Mouse (Mus musculus) right cerebral cortex, postnatal 14 days (tissue): ENCODE results near the gene Mex3a.
A peak's percentile ranks its signal among the peaks of the same experiment; 100 is the strongest.

Source experiments
- DNase-seq: peaks from one replicate; pipeline ENCODE4 v3.0.0; 2022

The Mex3a gene

DNA sequence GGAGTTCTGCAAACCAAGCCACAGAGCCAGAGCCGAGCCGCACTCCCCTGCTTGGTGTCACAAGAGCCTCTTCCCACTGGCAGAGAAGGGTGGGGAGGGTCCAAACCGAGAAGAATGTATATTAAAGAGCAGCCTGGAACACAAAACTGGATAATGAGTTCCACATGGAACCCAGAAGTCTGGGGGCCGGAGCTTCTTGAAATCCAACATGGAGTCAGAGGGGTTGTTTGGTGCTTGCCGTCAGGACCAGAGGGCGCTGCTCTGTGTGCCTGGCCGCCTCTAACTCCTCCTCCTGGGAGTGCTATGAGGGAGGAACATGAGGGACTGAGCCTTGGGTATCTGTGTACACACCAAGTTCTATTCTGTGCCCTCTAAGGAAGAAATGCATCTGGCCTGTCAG lies 26.4 kb upstream of the Mex3a start:
- no peak for DNase-seq

DNA sequence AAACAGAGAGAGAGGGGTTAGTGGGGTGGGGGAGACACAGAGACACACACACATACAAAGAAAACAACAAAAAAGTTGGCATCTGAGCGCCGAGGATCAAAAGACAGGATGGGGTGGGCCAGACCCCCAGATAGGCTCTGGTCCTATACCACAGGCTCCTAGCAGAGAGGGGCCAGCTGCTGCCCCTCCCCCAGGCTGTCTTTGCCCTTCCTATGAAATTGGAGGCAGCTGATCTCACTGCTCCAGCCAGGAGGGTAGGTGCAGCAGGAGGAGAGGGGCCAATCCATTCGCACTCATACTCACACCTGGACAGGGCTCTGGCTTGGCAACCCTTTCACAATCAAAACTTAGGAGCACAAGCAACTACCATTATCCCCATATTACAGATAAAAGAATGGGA lies 22.9 kb upstream of the Mex3a start:
- no peak for DNase-seq

- peak; percentile 91 for DNase-seq
These were observed 22.3 kb upstream of the Mex3a start, which contains the start of gene Lmna for GRCm38 (mm10) chr3:88509692-88510420. TSS of gene Lmna (minus strand) at chr3:88509956.

DNA sequence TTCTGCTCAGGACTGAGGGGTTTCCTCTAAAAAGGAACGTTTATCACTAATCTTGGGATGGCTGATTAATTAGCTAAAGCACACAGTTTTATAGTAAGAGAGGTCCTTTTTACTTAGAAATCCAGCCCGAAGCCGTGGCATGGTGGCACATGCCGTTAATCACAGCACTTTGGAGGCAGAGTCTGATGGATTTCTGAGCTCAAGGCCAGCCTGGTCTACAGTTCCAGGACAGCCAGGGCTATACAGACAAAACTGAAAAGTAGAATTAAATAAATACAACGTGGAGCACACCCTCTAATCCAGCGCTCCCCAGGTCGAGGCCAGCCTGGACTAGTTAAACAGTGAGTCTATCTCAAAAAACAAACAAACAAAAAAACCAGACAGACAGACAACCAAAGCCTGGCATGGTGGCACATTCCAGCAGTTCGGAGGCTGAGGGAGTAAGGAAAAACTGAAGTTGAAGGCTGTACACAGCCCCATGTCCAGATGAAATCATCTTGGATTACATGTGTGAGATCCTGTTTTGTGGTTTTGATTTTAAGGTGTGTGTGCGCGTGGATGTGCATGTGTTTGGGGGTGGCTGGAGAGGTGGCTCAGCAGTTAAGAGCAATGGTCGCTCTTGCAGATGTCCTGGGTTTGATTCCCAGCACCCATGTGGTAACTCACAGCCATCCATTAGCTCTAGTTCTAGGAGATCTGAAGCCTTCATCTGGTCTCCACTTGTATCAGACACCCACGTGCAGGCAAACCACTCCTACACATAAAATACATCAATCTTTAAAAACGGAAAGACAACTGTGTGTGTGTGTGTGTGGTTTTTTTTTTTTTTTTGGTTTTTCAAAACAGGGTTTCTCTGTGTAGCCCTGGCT lies 21.5 kb upstream of the Mex3a start:
- DNase-seq = no peak

DNA sequence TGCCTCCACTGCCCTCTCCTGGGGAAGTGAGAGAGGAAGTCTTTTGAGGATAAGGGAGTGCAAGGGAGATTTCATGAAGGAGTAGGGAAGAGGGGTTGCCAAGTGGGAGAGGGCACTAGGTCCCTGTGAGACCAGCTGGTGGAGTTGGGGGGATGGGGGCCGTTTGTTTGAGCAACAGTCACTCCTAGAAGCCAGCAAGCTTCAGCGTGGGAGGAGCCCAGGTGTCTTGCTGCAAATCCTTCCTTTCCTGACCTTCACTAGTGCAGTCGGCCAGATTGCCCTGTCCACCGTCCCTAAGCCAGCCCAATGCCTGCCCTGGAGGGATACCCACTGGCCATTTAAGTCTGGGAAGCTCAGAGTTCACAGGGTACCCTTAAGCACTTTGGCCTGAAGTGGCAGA lies 20.6 kb upstream of the Mex3a start:
- DNase-seq = no peak

DNA sequence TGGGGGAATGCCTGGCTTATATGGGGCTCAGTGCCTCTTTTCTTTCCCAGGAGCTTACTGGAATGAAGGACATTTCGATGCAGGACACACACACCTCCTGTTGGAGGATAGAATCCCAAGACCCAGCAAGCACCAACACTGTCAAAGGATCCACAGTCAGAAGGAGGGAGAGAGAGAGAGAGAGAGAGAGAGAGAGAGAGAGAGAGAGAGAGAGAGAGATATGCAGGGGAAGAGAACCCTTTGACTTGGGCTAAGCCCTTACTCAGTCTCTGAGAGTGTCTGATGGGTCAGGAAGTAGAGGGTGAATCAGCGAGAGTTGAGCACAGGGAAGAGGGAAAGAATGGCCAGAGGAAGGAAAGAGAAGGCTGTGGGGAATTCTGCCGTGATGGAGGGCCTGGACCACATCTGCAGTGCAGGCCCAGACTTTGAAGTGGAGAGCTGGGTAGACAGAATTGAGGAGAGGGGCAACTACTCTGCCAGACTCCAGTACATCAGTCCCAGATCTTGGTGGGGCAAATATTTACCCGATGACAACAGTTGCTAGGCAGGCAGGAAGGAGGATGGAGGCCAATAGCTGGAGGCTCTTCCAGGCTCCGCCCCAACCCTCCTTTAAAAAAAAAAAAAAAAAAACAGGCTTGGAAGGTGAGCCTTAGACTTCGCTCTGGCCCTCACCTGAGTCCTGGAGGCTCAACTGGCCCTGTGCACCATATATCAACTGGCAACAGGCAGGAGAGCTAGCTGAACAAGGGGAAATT lies 19.9 kb upstream of the Mex3a start:
- DNase-seq = no peak

DNA sequence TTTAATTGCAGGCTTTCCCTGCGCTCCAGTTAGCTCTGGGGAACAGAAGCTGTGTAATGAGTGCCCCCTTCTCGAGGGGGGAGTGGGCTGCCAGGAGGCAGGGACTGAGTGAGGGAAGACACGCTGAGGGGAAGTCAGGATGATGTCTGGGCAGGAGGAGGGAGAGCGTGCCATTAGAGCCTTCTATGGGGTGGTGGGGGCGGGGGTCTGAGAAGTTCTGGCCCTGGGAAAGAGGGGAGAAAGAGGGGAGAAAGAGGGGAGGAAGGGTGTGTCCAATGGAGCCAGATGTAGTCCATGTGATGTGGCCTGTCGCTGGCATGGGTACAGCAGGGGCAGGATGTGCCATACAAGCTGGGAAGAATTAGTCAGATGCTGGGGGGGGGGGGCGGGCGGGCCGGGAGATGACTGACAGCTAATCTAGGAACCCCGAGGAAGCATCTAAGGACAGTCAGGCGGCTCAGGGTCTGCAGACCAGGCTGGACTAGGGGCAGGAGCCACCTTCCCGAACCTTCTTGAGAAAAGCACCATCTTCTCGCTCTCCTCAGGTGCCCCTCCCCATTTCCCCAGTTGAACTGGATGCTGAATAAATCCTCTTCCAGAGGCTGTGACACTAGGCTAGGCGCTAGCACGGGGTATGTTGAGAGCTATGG lies 19.2 kb upstream of the Mex3a start:
- no peak for DNase-seq

- DNase-seq = no peak
These were observed 18.6 kb upstream of the Mex3a start for GRCm38 (mm10) chr3:88513546-88514115.

GRCm38 (mm10) chr3:88514231-88515094 lies 17.7 kb upstream of the Mex3a start:
- no peak for DNase-seq

DNA sequence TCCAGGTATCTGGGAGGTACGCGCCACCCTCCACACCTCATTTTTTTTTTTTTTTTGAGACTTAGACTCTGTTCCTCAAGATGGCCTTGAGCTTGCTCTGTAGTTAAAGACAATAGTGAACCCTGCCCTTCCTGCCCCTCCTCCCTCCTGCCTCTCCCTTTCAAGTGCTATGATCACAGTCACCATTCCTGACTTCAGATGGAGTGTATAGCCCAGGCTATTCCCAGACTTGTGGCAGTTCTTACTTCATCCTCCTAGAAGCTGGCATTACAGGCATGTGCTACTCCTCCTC lies 17.2 kb upstream of the Mex3a start:
- no peak for DNase-seq

DNA sequence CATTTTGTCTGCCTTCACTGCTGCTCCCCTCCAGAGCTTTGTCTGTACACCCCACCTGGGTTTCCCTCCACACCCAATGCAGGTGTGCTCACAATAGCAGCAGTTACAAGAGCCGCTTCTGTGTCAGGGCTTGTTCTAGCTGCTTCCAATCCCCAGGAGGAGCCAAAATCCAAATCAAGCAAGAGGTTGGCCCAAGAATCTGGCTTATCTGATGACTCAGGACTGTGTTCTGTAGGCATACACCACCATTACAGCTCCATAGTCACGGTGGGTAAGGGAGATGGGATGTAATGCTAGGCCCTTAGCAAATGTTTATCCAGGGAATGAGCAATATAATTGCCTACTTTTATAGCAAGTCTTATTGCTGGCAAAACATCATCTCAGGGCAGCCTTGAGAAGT lies 15.8 kb upstream of the Mex3a start:
- no peak for DNase-seq

DNA sequence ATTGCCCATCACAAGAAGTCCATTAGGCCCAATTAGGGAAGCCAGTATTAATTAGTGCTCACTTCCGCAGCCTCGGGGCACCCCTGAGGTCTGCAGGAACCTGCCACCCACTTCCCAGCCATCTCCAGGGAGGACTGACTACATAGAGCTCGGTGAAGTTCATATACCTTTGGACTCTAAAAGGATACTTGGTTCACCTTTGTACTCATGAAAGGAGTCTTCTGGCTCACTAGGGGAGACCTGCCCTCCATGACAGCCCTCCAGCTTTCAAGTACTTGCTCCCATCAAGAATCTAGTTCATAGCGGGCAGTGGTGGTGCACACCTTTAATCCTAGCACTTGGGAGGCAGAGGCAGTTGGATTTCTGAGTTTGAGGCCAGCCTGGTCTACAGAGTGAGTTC lies 13.8 kb upstream of the Mex3a start:
- DNase-seq = no peak

DNA sequence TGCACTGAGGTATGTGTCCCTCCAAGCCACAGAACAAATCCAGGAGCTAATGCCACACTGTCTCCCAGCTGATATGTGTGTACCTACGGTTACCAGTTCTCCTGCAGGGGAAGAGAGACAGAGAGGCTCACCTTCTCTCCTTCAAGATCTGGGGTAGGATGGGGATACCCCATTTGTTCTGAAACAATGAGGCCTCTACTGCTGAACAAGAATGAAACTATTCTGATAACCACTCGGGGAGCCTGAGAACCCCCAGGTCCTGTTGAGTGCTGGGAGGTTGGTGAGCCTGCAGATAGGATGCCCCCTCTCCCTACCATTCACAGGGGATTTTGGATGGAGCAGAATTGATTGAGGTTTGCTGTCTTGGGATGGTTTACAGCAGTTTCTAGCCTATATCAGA lies 12.1 kb upstream of the Mex3a start:
- DNase-seq = no peak

GRCm38 (mm10) chr3:88521156-88521555 lies 11.0 kb upstream of the Mex3a start:
- no peak for DNase-seq

- peak; percentile 56 for DNase-seq
These were observed 10.3 kb upstream of the Mex3a start for GRCm38 (mm10) chr3:88521803-88522331.

DNA sequence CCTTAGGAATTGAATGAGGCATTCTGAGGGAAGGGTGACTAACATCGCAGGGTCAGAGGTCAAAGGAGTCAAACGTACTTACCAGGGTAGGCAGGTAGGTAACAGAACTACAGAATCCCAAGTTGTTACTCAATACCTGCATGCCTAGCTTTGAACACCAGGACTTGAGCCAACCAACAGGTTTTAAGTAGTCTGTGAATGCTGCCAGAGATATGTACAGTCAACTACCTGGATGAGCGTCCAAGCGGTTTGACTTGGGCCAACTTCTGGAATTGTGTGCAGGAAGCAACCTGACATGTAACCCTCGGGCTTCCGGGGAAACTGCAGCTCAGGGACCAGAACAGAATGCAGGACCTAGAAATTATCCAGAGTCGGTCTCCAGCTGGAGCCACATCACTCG lies 9.2 kb upstream of the Mex3a start:
- DNase-seq = no peak

DNA sequence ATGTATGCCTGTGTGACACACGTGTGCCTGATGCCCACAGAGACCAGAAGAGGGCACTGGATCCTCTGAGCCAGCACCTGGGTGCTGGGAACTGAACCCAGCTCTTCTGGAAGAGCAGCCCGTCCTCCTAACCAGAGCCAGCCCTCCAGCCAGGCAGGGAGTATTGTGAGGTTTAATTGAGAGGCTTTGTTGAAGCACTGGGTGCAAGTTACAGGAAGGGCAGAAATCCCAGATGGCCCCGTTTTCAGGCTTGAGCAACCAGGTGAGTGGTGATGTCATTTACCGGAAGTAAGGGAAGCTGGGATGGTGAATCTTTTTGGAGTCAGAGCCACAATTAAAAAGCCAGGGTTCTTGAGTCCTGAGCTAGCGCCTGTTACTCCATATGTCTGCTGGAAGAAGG lies 7.2 kb upstream of the Mex3a start:
- no peak for DNase-seq

GRCm38 (mm10) chr3:88526157-88527131 lies 5.8 kb upstream of the Mex3a start:
- DNase-seq = peak; percentile 85

DNA sequence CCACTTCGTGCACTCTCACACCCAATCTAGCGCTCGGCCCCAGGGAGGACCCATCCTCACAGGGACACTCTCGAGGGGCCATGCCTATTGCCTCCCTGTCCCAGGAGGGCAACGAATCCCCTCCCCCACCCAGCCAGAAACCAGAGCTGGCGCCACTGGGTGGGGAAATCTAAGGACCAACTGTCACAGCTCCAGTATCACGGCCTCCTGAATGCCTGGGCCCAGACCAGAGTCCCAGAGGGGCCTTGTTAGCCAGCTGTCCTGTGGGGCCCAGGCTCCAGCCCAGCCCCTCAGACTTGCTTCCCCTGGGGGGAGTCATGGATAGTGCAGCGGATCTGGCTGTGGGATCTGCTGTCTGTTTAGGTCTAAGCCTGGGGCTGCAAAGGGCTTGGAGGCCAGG lies 4.6 kb upstream of the Mex3a start:
- DNase-seq = no peak

GRCm38 (mm10) chr3:88528646-88529045 lies 3.5 kb upstream of the Mex3a start:
- DNase-seq = no peak
